Comparison of ENCODE assay signal across 23 mouse cellular contexts in the genomic region with DNA sequence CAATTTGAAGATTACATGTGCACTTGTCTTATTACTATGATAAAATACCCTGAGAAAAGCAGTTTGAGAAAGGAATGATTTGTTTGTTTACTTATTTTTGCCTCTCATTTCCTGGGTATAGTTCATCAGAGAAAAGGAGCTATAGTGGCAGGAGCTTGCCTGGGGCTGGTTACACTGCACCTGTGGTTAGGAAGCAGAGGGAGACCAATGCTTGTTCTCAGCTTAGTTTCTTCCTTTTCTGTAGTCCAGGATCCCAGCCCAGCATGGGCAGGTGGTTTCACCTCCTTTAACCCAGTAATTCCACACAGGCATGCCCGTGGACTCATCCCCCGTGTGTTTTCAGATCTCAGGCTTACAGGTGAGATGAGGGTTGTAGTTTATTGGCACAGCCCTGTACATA.
"Had no signal": no experiment of that assay in that cellular context is flagged by ENCODE, and none has a peak within 500 bp of the region (broad histone marks: within the 10 kb centered on the region; RNA-seq: fewer than 3 reads in every experiment).

No protein-coding gene starts in this region.

- ATAC-seq: forebrain, postnatal 0 days; liver, embryonic 12.5 days had no signal

- H3K27ac ChIP-seq: heart, adult 2 months; heart, embryonic 13.5 days; heart, embryonic 15.5 days; hindbrain, embryonic 15.5 days; hindbrain, postnatal 0 days; limb, embryonic 13.5 days; limb, embryonic 15.5 days; liver, embryonic 12.5 days; liver, embryonic 14.5 days had no signal

- H3K4me3 ChIP-seq: heart, adult 2 months; heart, embryonic 13.5 days; heart, embryonic 15.5 days; hindbrain, embryonic 13.5 days; hindbrain, embryonic 15.5 days; limb, embryonic 13.5 days; limb, embryonic 15.5 days; liver, embryonic 12.5 days had no signal

- H3K4me1 ChIP-seq: heart, embryonic 15.5 days; hindbrain, embryonic 15.5 days; limb, embryonic 15.5 days; liver, embryonic 12.5 days had no signal

- H3K9me3 ChIP-seq: heart, embryonic 13.5 days; heart, embryonic 15.5 days; hindbrain, embryonic 13.5 days; hindbrain, embryonic 15.5 days; limb, embryonic 13.5 days; limb, embryonic 15.5 days; liver, embryonic 12.5 days had no signal

- H3K4me2 ChIP-seq: heart, embryonic 11.5 days; heart, embryonic 13.5 days; heart, embryonic 15.5 days; hindbrain, embryonic 13.5 days; hindbrain, embryonic 15.5 days; limb, embryonic 13.5 days; limb, embryonic 15.5 days; liver, embryonic 12.5 days had no signal

- H3K36me3 ChIP-seq: heart, embryonic 15.5 days; hindbrain, embryonic 15.5 days; limb, embryonic 15.5 days had no signal

- H3K9ac ChIP-seq: forebrain, postnatal 0 days; heart, embryonic 13.5 days; heart, embryonic 15.5 days; hindbrain, embryonic 13.5 days; hindbrain, embryonic 15.5 days; limb, embryonic 13.5 days; limb, embryonic 15.5 days; liver, embryonic 12.5 days; liver, embryonic 14.5 days had no signal

- H3K27me3 ChIP-seq: heart, embryonic 13.5 days; heart, embryonic 15.5 days; hindbrain, embryonic 13.5 days; hindbrain, embryonic 15.5 days; limb, embryonic 13.5 days; limb, embryonic 15.5 days; liver, embryonic 12.5 days had no signal

- DNase-seq: forebrain, postnatal 0 days; gastrocnemius, postnatal 14 days; gastrocnemius, postnatal 36 days; heart, adult 11 months; heart, adult 2 months; heart, postnatal 14 days; heart, postnatal 36 days; kidney, adult 18-20 months; kidney, postnatal 10 days; kidney, postnatal 36 days; layer of hippocampus, adult 9-11 months; layer of hippocampus, postnatal 36 days; left cerebral cortex, postnatal 4 days had no signal
